Mouse (Mus musculus): ENCODE data around the gene Gpr88. TPM values are rescaled to one million over a fixed set of nuclear protein-coding genes. Genes with fewer than 3 reads are reported as not detected.

Gpr88 gene
- polyA plus RNA-seq (2015; fragmentation: Nextera tagmentation; extraction: Ambion mirVana), result 0.82 and 1.0 TPM in 2 replicates

DNA sequence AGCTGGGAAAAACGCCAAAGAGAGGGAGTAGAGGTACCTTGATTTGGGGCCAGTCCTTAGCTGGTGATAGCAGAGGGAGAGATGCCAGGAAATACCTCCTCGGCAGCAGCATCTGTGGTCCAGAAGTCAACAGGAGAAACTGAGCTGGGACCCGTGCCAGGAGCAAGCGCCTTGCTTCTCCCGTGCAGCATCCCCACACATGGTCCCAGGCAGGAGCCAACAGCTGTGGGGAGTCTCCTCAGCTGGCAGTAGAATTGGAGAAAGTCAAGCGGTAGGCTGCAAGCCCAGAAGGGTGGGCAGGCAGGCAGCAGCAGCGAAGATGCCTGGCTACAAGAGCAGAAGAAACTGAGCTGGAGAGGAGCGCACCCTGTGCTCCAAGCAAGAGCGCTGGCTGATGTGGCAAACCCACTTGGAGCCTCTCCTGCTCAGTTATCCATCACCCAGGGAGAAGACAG, at the start of gene Gpr88:
Gpr88 (minus strand) TSS at position 427 of the 455 bp plus-strand sequence.
- H3K9me3 ChIP-seq (replicated peaks), result no peaks in the 10 kb centered on the region
- ATAC-seq (replicated peaks; ENCODE audit: low FRiP score), result 0 out of 2 replicates have a peak, but pooled peaks have one; percentile 22
- H3K9ac ChIP-seq, result peak within 1 kb of the TSS; percentile 47; the same call in 1 of the 2 replicates
- WGBS, result 7% methylated on average over 9 of the region's 9 CpGs
- no peak within 1 kb of the TSS for H3K27ac ChIP-seq
- H3K4me2 ChIP-seq, result peak within 1 kb of the TSS; percentile 97
- H3K27me3 ChIP-seq, result peaks cover 74% of the 10 kb centered on the region
- peaks cover 28% of the 10 kb centered on the region for H3K4me1 ChIP-seq
- no peaks in the 10 kb centered on the region for H3K36me3 ChIP-seq
- H3K4me3 ChIP-seq (replicated peaks), result peak within 1 kb of the TSS; percentile 58

GRCm38 (mm10) chr3:116302581-116302980, 49.3 kb upstream of the Gpr88 start:
- Histone ChIP-seq H3K4me1 (no peaks in the 10 kb centered on the region), H3K4me2 (no peak overlapping the region), H3K27ac (no peak overlapping the region), H3K9ac (no peak overlapping the region), H3K36me3 (peaks cover 42% of the 10 kb centered on the region), H3K4me3 (replicated peaks) (no peak overlapping the region), H3K27me3 (no peaks in the 10 kb centered on the region), H3K9me3 (replicated peaks) (no peaks in the 10 kb centered on the region)
- 98% methylated on average over 7 of the region's 7 CpGs for WGBS
- no peak for ATAC-seq (replicated peaks; ENCODE audit: low FRiP score)

GRCm38 (mm10) chr3:116301754-116302153, 48.5 kb upstream of the Gpr88 start:
- no peak overlapping the region for H3K27ac ChIP-seq
- 77% methylated on average over 6 of the region's 6 CpGs for WGBS
- peaks cover 46% of the 10 kb centered on the region for H3K36me3 ChIP-seq
- no peak overlapping the region for H3K4me2 ChIP-seq
- H3K4me3 ChIP-seq (replicated peaks), result no peak overlapping the region
- ATAC-seq (replicated peaks; ENCODE audit: low FRiP score), result no peak
- no peaks in the 10 kb centered on the region for H3K27me3 ChIP-seq
- H3K4me1 ChIP-seq, result no peaks in the 10 kb centered on the region
- H3K9me3 ChIP-seq (replicated peaks), result no peaks in the 10 kb centered on the region
- H3K9ac ChIP-seq, result no peak overlapping the region

GRCm38 (mm10) chr3:116298727-116299126, 45.4 kb upstream of the Gpr88 start:
- H3K9ac ChIP-seq, result no peak overlapping the region
- no peaks in the 10 kb centered on the region for H3K4me1 ChIP-seq
- no peaks in the 10 kb centered on the region for H3K9me3 ChIP-seq (replicated peaks)
- no peak overlapping the region for H3K4me2 ChIP-seq
- no peaks in the 10 kb centered on the region for H3K27me3 ChIP-seq
- ATAC-seq (replicated peaks; ENCODE audit: low FRiP score), result no peak
- no peak overlapping the region for H3K27ac ChIP-seq
- H3K4me3 ChIP-seq (replicated peaks), result no peak overlapping the region
- peaks cover 43% of the 10 kb centered on the region for H3K36me3 ChIP-seq
- 86% methylated on average over 10 of the region's 10 CpGs for WGBS

DNA sequence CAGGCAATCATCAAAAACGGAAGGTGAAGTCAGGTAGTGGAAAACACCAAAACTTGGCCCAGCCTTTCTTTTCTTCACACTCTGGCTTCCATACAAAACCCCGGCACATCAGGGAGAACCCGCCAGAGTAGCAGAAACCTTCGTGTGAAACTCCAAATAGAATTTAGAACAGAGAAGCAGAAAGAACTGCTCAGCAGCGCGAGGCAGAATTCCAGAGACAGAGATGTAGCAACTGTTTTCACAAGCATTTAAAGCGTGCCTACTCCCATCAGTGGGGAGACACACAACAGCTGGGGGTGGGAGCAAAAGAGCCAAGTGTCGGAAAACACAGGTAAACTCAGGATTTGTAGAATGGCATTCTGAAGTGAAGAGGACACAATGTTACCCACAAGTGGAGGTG, 44.7 kb upstream of the Gpr88 start:
- H3K27me3 ChIP-seq, result no peaks in the 10 kb centered on the region
- no peaks in the 10 kb centered on the region for H3K9me3 ChIP-seq (replicated peaks)
- no peak overlapping the region for H3K27ac ChIP-seq
- no peak overlapping the region for H3K4me3 ChIP-seq (replicated peaks)
- ATAC-seq (replicated peaks; ENCODE audit: low FRiP score), result no peak
- 83% methylated on average over 8 of the region's 8 CpGs for WGBS
- no peaks in the 10 kb centered on the region for H3K4me1 ChIP-seq
- no peak overlapping the region for H3K9ac ChIP-seq
- H3K36me3 ChIP-seq, result peaks cover 47% of the 10 kb centered on the region
- H3K4me2 ChIP-seq, result no peak overlapping the region

- Histone ChIP-seq H3K36me3 (peaks cover 54% of the 10 kb centered on the region), H3K4me2 (no peak overlapping the region), H3K4me3 (replicated peaks) (no peak overlapping the region), H3K27ac (no peak overlapping the region), H3K4me1 (no peaks in the 10 kb centered on the region), H3K9ac (no peak overlapping the region), H3K27me3 (no peaks in the 10 kb centered on the region), H3K9me3 (replicated peaks) (no peaks in the 10 kb centered on the region)
- 95% methylated on average over 7 of the region's 7 CpGs for WGBS
- ATAC-seq (replicated peaks; ENCODE audit: low FRiP score), result no peak
Observed at GRCm38 (mm10) chr3:116297170-116297569, 43.9 kb upstream of the Gpr88 start.

- Histone ChIP-seq H3K27me3 (no peaks in the 10 kb centered on the region), H3K36me3 (peaks cover 46% of the 10 kb centered on the region), H3K4me1 (no peaks in the 10 kb centered on the region), H3K27ac (no peak overlapping the region), H3K9me3 (replicated peaks) (no peaks in the 10 kb centered on the region), H3K9ac (no peak overlapping the region), H3K4me2 (no peak overlapping the region), H3K4me3 (replicated peaks) (no peak overlapping the region)
- no peak for ATAC-seq (replicated peaks; ENCODE audit: low FRiP score)
- WGBS, result 80% methylated on average over 9 of the region's 9 CpGs
Observed at GRCm38 (mm10) chr3:116290041-116290815, 36.9 kb upstream of the Gpr88 start.

DNA sequence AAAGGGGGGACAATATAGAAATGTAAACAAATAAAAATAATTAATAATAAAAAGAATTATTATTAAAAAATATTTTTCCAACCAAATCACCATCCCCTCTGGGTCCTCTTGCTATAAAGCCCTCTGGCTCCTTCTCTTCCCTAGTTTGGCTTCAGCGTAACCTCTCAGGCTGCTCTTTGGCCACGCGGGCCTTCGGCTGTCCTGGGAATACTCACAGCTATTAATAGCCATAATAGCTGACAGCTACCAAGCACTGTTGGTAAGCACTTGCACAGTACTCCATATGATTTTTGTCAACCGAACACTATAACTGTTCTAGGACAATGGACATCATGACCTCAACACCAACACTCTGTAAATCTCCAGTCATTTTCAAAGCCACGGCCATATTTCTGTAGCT, 35.5 kb upstream of the Gpr88 start:
- no peak overlapping the region for H3K27ac ChIP-seq
- no peaks in the 10 kb centered on the region for H3K27me3 ChIP-seq
- no peak overlapping the region for H3K4me2 ChIP-seq
- WGBS, result 73% methylated on average over 6 of the region's 6 CpGs
- no peak overlapping the region for H3K9ac ChIP-seq
- ATAC-seq (replicated peaks; ENCODE audit: low FRiP score), result no peak
- H3K4me1 ChIP-seq, result no peaks in the 10 kb centered on the region
- H3K4me3 ChIP-seq (replicated peaks), result no peak overlapping the region
- peaks cover 37% of the 10 kb centered on the region for H3K36me3 ChIP-seq
- H3K9me3 ChIP-seq (replicated peaks), result no peaks in the 10 kb centered on the region

GRCm38 (mm10) chr3:116284735-116285134, 31.4 kb upstream of the Gpr88 start:
- no peaks in the 10 kb centered on the region for H3K27me3 ChIP-seq
- H3K27ac ChIP-seq, result no peak overlapping the region
- no peak overlapping the region for H3K4me3 ChIP-seq (replicated peaks)
- peaks cover 9% of the 10 kb centered on the region; the same call in 1 of the 2 replicates for H3K36me3 ChIP-seq
- 96% methylated on average over 4 of the region's 4 CpGs for WGBS
- no peak; the same call in 1 of the 2 replicates for ATAC-seq (replicated peaks; ENCODE audit: low FRiP score)
- no peaks in the 10 kb centered on the region for H3K9me3 ChIP-seq (replicated peaks)
- H3K9ac ChIP-seq, result no peak overlapping the region
- no peak overlapping the region for H3K4me2 ChIP-seq
- H3K4me1 ChIP-seq, result no peaks in the 10 kb centered on the region

DNA sequence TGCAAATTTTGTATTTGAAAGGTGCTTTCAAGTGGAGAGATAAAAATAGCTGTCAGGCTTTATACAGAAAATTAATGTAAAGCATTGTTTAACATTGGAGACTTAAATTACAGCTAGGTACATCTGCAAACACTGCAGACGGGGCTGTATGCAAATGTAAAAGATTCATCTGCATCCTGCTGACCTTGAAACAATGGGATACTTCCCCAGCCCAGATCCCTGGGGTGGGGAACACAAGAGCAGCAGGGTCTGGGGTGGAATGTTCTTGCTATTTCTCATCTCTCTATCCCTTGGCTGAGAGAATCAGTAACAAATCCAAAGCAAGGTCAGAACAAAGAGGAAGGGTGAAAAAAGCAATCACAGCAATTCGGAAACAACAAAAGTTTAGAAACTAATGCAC, 30.7 kb upstream of the Gpr88 start:
- no peak overlapping the region for H3K4me2 ChIP-seq
- ATAC-seq (replicated peaks; ENCODE audit: low FRiP score), result no peak
- peaks cover 8% of the 10 kb centered on the region; the same call in 1 of the 2 replicates for H3K36me3 ChIP-seq
- no peaks in the 10 kb centered on the region for H3K9me3 ChIP-seq (replicated peaks)
- no peak overlapping the region for H3K9ac ChIP-seq
- H3K4me1 ChIP-seq, result no peaks in the 10 kb centered on the region
- no peak overlapping the region for H3K4me3 ChIP-seq (replicated peaks)
- whole genome bisulfite sequencing, result 52% methylated on average over 2 of the region's 2 CpGs
- H3K27ac ChIP-seq, result no peak overlapping the region
- no peaks in the 10 kb centered on the region for H3K27me3 ChIP-seq

- Histone ChIP-seq H3K27me3 (no peaks in the 10 kb centered on the region), H3K4me1 (no peaks in the 10 kb centered on the region), H3K27ac (no peak overlapping the region), H3K4me3 (replicated peaks) (no peak overlapping the region), H3K36me3 (peaks cover 8% of the 10 kb centered on the region; the same call in 1 of the 2 replicates), H3K9me3 (replicated peaks) (no peaks in the 10 kb centered on the region), H3K4me2 (no peak overlapping the region), H3K9ac (no peak overlapping the region)
- WGBS, result 89% methylated on average over 6 of the region's 6 CpGs
- ATAC-seq (replicated peaks; ENCODE audit: low FRiP score), result no peak
Observed at GRCm38 (mm10) chr3:116281663-116282062, 28.4 kb upstream of the Gpr88 start.

GRCm38 (mm10) chr3:116277146-116277545, 23.8 kb upstream of the Gpr88 start:
- WGBS, result 86% methylated on average over 8 of the region's 8 CpGs
- ATAC-seq (replicated peaks; ENCODE audit: low FRiP score), result no peak

More at GRCm38 (mm10) chr3:116277146-116277545, 23.8 kb upstream of the Gpr88 start:
- Histone ChIP-seq H3K4me1 (no peaks in the 10 kb centered on the region), H3K4me3 (replicated peaks) (no peak overlapping the region), H3K9ac (no peak overlapping the region), H3K4me2 (no peak overlapping the region), H3K27me3 (no peaks in the 10 kb centered on the region), H3K27ac (no peak overlapping the region), H3K9me3 (replicated peaks) (no peaks in the 10 kb centered on the region), H3K36me3 (peaks cover 12% of the 10 kb centered on the region; the same call in 1 of the 2 replicates)

Data from kidney, embryonic 15.5 days (tissue).